Mouse (Mus musculus): ENCODE measurements around the gene Tmem110.

The Tmem110 gene

DNA sequence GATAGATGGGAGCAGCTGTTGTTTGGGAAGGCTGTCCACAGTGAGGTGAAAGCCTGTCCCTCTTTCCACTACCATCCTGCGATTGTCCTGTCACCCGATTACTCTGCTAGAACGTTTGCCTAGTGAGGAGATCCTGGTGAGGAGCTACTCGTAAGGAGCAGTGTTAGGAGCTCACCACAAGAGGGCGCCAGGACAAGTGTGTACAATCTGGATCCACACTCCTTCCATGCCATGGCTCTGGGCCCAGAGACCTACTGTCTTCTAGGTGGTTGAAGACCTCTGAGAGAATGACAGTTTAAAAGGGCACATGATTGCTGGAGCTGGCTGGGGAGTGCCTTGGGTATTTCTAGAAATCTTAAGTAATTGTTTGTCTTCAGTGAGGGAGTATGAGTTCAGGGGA lies 41.7 kb downstream of the Tmem110 start:
- peak; percentile 65 for DNase-seq

DNA sequence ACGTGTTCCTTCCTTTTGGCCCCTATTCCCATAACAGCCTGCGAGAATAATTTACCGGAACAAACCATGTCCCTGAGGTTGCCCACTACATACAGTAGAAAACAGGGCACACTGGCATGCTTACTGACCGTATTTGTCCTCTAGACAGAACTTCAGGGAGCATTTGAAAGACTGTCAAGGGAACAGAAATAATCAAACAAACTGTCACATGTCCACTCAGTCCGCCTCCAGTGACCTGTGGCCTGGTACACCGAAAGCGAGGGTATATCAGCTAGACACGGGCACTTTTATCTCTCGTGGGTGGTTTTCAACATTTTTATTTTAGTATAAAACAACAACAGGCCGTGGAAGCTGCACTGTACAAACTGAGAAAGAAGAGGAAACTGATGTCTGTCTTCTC lies 43.4 kb downstream of the Tmem110 start:
- DNase-seq, result no peak

DNA sequence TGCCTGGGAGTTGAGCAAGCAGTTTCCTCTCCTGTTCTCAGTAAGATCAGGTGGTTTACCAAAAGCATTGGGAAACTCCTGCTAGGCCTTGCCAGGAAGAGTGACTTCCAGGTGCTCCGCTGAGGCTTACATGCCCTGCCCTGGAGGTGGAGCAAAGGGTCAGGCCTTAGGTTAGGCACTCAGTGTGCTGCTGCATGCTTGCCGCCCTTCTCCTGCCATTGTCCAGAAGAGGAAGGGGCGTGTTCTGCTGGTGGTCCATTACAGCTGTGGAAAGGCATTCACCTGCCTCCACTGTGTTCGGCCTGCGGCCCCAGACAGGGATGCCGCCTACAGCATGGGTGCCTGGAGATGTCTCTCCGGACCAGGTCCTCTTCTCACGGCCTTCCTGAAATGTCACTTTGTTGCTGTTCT lies 44.0 kb downstream of the Tmem110 start:
- DNase-seq, result no peak

DNA sequence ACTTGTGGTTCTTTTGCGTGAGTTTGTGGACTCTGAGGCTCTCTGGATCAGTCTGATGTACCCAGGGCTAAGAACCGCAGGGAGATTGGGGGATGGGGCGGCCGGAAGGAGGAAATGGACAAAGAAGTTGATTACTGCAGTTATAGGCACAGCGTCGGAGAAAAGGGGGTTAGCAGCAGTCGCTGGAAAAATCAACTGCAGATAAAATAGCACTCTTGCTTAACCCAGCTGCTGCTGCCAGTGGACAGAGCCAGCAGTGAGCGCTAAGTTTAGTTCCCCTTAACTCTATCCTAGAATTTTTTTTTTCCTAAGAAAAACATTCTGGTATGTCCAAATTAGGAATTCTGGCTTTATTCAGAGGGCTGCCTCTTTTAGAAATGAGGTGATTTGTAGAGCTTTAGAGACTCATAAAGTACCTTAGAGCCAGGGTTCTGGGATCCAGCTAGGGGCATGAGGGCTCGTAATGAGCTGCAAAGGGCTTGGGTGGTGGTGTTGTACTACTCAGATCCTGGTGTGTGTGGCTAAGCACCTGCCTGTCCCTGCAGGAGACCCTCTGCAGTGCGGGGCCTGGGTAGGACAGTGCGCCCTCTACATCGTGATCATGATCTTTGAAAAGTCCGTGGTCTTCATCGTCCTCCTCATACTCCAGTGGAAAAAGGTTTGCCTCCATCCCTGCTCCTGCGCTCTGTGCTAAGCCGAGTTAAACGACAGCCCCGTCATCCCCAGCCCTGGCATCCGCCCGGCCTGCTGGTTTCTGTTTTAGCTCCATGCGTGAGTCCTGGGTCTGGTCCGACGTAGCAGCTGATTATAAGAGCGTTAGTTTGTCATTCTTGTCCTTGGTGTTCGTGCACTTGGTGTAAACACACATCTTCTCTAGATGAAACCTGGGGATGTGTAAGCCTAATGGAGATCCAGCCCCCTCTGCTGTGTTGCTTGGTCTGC lies 45.1 kb downstream of the Tmem110 start:
- no peak for DNase-seq

DNA sequence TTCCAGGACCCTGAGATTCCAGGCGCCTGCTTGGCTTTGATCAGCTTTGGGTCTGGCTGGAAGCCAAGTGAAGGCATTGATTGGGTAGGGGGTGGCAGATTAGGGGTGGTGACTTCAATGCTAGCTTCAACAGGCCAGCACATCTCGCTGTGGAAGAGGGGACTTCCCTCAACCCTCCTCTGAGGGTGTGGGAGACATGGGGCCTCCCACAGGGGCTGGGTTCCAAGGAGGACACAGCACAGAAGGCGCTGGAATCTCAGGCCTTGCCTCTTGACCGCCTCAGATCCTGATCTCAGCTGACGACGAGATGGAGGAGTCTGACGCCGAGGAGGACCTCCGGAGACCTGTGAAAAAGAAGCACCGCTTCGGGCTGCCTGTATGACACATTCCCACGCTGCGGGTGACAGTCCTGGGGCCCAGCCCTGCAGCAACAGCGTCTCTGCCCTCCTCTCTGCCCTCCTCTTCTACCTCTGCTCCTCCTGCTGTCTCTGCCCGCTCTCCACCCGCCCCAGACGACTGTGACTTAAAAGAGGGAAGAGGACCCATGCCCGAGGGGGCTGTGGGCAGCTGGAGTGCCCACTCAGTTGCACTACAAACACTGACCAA lies 48.8 kb downstream of the Tmem110 start:
- DNase-seq, result no peak

DNA sequence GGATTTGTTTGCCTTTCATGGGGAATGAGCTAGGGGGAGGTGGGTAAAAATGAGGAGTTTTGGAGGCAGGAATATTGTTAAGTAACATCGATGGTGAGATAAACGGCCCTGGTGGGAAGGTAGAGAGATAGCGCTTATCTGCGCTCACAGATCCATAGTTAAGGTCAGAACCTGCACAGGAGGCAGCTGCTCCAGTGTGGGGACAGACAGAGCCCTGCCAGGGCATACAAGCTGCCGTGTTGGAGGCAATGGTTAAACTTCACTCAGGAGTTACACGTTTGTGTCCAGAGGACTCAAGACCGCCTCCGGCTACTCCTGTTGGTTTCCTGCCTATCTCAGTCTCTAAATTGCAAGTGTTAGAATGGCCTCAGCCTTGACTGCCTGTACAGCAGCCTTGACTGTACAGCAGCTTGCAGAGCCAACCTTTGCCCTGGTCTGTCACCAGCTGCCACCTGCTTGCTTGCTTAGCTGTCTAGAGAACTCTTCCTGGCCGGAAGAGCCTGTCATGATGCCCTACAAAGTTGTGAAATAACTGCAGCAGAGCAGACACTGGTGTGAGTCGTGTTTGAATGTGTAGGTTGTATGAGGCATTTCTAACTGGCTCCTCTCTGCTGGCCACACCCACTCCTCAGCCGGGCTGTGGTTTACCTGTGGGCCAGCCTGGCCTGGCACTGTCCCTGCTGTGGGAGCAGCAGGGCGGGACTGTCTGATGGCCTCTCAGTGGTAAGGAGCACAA lies 49.9 kb downstream of the Tmem110 start:
- no peak for DNase-seq

DNA sequence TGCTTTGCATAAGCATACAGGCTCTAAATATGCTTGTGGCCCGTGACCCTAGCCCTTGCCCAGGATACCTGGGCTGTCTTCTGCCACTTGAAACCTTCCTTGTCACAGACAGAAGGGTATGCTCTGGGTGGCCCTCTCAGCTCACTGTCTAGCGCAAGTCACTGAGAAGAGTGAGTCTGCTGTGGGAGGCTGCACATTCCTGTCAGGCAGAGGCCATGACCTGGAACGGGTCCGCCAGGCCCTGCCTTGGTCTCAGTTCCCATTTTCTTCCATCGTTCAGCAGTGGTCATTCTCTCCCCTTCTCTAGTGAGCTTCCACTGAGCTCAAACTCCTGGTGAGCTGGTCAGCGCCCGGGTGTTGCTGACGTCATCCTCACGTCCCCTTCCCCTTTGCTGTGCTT lies 50.6 kb downstream of the Tmem110 start:
- no peak for DNase-seq

DNA sequence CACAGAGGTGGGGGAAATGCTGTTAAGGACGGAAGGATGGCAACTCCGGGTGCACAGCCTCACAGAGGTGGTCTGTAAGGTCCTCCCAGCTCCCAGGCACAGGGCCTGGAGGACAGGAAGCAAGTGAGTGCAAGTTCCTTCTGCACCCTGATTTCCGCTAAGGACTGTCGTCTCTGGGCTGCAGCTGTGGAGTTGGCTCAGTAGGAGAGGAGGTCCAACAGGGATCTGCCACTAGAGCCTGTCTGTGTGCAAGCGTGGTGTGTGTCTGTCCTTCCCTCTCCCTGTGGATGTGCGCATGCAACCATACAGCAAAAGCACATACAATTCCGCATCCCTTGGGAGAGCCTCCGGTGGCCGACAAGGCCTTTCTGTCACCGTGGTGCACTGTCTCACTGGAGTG lies 51.1 kb downstream of the Tmem110 start:
- no peak for DNase-seq

DNA sequence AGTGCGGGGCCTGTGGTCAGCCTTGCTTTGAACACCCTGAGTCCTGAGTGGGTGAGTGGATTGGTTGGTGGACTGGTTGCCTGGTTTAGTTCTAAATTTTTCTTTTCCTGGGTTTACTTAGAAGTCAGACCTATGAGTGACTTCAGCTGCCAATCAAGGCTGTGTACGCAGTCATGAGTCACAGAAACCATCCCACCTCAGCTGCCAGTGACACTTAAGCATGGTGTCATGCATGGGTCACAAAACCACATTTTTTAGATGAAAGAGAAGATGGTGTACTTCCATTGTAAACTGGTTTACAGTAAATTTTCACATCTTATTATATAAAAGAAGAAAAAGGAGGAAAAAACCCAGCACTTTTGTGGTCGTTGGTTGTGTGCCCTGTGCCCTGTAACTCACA lies 52.4 kb downstream of the Tmem110 start:
- no peak for DNase-seq

DNA sequence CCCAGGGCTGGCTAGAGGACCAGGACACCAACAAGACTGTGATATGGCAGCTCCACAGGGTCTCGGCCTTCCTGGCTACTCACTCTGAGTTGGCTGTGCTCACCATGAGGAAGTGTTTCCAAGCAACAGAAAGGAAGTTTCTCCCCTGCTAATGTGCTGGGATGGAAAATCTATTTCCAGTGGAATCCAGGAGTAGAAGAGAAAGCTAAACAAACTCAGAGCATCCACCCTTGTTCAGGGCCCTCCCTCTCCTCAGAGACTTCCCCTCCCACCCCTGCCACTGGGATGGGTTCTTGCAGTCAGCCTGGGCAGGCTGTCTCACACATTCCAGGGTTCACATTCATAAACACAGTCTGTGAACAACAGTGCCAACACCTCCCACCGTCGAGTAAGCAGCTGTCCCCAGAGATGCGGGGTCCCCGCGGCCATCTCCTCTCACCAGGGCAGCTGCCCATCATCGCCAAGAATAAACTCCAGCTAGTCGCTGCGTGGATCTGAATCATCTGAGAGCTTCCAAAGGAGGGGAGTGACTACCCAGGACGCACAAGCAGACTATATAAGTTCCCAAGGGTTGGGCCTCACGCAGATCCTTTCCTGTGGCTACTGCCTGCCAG lies 53.7 kb downstream of the Tmem110 start, which contains the start of gene Mustn1:
TSS of gene Mustn1 (plus strand) at position 243 of the 614 bp plus-strand sequence.
- peak; percentile 33 for DNase-seq

DNA sequence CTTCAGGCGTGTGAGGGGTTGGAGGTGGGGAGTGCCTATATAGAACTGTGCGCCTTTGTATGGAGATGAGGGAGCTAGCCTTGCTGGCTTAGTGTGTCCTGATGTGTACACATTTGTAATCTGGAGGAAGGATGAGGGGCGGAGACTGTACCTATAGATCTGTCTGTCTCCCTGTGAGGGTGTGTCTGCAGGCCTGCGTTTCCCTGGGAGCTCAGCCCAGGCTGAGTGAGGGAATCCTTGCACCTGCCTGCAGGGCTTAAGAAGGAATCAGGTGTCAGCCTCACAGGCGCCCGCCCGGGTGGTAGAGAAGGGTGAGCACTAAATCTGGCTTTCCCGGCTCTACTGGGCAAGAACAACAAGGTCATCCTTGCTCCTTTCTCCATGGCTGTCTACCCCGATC lies 54.4 kb downstream of the Tmem110 start:
- DNase-seq, result no peak

DNA sequence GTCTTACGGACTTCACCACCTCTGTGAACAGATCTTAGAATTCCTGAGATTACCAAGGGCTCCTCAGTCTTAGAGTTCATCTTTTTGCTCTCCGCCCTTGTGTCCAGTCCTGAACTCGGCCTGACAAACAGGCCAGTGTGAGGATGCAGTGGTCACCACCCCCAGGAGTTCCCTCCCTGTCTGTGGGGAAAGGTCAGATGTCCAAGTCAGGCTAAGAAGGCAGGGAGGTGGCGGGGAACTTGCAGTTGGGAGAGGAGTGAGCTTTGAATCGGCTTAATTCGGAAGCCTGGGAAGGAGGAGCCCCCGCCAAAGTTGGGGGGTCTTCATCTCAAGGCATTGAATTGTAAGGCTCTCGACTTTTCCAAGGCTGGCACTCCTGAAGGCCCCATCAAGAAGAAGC lies 54.9 kb downstream of the Tmem110 start:
- no peak for DNase-seq

DNA sequence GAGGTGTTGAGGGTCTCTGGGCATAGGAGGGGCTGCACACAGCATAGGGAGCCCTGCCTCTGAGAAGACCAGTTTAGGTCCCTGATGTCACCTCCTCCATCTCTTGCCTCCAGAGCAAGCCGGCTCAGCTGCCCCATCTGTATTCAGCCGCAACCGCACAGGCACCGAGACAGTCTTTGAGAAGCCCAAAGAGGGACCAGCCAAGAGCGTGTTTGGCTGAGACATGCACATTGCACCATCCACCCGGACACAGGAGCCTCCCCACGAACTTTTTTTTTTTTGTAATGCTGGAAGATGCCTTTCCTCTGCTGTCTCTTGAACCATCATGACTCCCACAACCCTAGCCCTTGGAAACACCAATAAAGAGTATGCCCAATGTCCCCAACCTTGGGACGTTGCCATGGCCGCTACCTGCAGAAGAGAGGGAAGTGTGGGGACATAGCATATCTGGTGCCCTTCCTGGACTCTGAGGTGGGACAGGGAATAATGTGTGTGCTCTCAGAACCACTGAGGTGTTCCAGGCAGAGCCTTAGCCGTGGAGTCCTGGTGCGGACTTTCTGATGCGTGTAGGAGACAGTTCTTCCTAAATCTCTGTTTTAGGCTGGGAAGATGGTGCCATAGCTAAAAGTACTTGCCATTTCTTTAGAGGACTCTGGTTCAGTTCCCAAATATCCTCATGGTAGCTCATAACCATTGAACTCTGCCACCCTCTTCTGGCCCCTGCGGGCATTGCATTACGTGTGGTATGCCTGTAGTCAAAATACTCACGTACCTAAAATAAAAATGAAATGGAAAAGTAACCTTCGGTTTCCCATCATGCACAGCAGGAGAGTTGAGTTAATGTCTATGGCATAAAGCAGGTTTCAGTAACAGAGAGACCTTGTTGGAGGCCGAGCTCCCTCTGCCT lies 55.7 kb downstream of the Tmem110 start:
- peak; percentile 43 for DNase-seq

DNA sequence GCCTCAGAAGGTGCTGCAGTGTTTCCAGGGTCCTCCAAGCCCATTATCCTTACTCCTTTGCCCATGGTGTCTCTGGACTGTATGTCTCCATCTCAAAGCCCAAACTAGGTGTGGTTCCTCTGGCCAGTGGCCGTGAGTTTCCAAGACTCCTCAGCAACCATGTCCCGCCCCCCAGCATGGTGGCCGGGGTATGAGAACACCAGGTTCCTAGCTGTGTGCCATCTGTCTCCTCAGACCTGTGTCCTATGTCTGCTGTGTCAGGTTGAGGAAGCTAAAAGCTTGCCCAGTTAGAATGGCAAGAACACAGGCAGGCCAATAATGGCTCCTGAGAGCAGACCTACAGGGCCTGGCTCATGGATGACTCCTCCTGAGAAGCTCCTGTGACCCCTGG lies 56.3 kb downstream of the Tmem110 start:
- DNase-seq, result no peak

DNA sequence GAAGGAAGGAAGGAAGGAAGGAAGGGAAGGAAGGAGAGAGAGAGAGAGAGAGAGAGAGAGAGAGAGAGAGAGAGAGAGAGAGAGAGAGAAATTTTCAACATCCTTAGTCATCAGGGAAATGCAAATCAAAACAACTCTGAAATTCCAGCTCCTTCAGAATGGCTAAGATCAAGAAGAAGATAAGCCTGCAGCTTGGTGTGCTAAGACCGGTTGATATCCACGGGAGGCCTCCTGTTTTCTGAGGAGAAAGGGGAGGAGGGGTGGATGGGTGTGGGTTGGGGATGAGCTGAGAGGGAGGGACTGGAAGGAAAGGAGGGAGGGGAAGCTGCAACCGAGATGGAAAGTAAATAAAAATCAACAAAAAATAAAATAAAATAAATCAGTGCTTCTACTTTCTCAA lies 59.9 kb downstream of the Tmem110 start:
- DNase-seq, result no peak

DNA sequence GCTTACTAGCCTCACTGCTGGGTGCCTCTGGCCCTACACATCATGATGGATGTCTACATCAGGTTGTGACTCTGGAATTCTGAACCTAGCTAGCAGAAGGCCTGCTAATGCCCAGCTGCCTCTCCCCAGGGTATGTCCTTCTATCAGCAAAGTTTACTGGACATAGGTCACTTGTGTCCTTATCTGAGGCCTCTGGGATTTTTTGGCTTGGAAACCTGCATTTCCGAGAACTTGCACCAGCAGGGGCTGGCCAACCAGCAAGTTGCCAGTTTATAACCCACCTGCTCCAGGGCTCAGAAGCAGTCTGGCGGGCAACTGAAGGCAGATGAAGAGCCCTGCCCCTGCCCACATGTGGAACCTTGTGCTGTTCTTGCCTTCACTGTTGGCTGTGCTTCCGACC lies 60.8 kb downstream of the Tmem110 start, which contains the start of gene Itih4:
TSS of gene Itih4 (plus strand) at position 273 of the 400 bp plus-strand sequence.
- no peak for DNase-seq

DNA sequence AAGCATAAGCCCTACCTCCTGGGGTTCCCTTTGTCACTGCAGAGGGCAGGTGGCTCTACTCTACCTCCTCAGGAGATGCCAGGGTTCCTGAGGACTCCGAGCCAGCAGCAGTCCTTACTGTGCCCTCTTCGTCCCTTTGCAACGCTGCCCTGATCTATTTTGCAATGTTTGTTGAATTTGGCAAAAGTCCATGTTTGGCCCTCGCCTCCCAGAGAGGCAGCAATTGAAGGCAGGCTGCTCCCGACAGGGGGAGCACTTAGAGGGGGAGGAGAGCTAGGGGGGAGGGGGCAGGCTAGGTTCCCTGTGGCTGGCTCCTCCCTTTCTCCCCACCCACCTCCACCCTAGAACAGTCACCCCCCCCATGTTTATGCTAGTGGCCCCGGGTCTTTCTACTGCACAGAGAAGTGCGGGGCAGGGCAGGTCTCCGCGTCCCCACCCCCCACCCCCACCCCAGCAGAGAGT lies 62.9 kb downstream of the Tmem110 start:
- DNase-seq, result no peak

DNA sequence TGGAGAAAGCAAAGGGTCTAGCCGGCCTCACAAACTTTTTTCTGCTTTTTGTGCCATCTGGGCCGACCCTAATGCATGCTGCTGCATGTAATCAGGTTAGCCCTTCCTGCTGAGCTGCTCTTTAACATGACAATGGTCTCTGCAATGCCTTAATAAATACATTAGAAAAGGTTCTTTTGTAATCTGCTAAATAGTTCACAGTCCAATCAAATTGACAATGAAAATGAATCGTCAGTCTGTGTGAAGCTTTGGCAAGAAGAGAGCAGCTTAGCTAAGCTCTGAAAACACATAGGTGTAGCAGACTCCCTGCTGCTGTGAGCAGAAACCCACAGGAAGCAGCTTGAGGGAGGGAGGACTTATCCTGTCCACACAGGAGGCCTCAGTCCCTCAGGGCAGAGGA lies 74.6 kb downstream of the Tmem110 start:
- DNase-seq, result no peak

DNA sequence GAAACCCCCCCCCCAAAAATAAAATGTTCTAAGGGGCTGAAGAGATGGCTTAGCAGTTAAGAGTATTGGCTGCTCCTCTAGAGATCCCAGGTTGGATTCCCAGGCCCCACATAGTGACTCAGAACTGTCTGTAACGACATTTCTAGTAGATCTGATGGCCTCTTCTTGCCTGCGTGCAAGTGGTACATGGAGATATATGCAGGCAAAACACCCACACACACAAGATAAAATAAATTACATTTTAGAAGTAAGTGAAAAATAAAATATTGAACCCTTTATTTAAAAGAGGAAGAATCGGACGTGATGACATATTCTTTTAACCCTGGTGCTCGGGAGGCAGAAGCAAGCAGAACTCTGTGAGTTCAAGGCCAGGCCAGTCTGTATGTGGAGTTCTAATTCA lies 77.2 kb downstream of the Tmem110 start:
- no peak for DNase-seq

DNA sequence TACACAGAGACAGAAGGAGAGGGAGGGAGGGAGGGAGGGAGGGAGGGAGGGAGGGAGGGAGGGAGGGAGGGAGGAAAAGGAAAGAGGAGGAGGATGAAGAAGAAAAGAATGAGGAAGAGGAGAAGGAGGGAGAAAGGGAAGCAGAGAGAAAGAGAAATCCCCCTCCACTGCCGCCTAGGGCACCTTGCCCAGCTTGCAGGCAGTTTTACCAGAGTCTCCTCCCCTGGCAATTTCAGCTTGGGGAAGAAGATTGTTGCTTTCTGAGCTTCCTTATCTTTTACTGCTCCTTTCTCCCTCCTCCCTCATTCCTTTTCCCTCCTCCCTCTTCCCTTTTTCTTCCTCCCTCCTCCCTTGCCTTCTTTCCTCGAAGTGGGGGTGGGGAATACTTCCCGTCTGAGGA lies 77.6 kb downstream of the Tmem110 start:
- DNase-seq, result no peak

DNA sequence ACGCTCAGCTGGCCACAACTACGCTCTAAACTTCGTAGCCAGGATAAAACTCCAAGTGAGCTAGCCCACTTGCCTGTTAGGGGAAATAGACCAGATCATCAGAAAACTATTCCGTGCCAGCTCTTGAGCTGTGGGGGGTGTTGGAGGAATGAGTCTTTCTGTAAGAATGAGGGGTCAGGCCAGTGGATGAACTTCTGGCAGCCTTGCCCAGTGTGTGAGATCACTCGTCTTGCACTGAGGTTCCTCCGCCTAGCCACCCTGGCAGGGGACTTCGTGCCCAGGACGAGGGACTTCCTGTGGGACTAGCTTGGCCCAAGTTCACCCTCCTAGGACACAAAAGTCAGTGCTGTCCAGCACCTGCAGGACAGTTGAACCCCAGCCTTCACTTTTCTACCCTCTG lies 78.9 kb downstream of the Tmem110 start:
- no peak for DNase-seq

DNA sequence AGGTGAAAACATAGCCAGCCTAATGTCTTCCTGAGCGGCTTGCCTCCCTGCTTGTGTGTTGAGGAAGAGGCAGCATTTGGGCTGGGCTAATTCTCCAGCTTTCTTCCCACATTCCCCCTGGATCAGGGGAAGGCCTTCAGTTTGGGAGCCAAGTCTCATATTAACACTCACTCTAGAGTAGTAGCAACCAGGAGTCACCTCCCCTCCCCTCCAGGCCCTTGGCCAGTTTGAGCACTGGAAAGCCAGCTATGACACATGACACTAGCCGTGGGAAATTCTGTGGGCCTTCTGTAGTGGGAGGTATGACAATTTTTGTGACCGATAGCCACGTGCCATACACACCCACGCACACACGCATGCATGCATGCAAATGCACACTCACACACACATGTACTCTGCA lies 80.6 kb downstream of the Tmem110 start:
- DNase-seq, result no peak
